In the genomic region with DNA sequence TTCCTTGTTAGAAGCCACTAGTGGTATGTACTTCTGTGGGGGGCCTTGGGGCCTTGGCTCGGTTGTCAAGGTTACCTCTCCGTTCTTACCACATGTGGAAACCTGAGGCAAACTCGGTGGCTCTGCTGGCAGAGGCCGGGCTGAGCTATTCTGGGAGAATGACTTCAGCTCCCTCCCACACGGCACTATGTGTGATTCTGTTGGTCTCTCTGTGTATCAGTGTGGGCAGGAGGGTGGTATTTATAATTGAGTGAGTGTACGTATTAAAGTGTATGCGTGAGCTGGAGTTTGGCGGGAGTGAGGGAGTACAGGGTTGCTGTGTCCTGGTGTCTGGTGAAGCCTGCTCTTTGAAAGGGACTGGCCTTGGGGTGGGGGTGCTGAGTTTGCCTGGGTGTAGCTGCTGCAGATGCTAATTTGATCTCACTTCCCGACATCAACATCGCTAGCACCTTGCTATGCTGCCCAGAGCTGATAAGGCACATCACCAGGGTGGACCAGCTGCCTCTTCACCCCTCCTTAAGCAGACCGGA, we compare ENCODE assay signal across 9 mouse cellular contexts. TPM values are rescaled to one million over a fixed set of nuclear protein-coding genes. Genes with fewer than 3 reads are reported as not detected.
DNase-seq lines count a peak whose midpoint lies in the region; TF ChIP-seq lines count a peak whose summit lies in the region.
"Had no signal": no experiment of that assay in that cellular context is flagged by ENCODE, and none has a peak within 500 bp of the region (broad histone marks: within the 10 kb centered on the region; RNA-seq: fewer than 3 reads in every experiment).

No protein-coding gene starts in this region.

- WGBS in cerebellum, adult 2 months = 44% methylated on average over 11 of the region's 11 CpGs

- H3K27ac ChIP-seq in cerebellum, adult 2 months (ENCODE audit: insufficient read depth, low read length) = no peak overlapping the region
- H3K27ac ChIP-seq in layer of hippocampus, adult 2 months = peak overlapping the region; percentile 80

- H3K27me3 ChIP-seq in cerebellum, adult 2 months (ENCODE audit: control insufficient read depth, insufficient read depth, low read length) = no peaks in the 10 kb centered on the region

- TF ChIP-seq CTCF in cerebellum, adult 2 months (IDR thresholded peaks at IDR 0.05; ENCODE audit: borderline replicate concordance, insufficient read depth, low read depth, low read length) = no peak
- TF ChIP-seq CTCF in layer of hippocampus, adult 2 months (conservative IDR thresholded peaks at IDR 0.05) = no peak

- DNase-seq in cerebellum, adult 2 months = peak; percentile 48 to 51
- no peak for DNase-seq in cerebellum, adult 18-20 months
- peak; percentile 91 for DNase-seq in right cerebral cortex, adult 18-20 months
- DNase-seq in right cerebral cortex, postnatal 4 days = no peak
- peak; percentile 72 to 90 for DNase-seq in frontal cortex, postnatal 36 days (ENCODE audit: low spot score in 2 of 2)
- peak; percentile 72 to 81 for DNase-seq in layer of hippocampus, adult 2 months (ENCODE audit: low spot score in 2 of 2)
- peak; percentile 71 for DNase-seq in lung, postnatal 36 days
- DNase-seq in retina, embryonic 14.5 days (ENCODE audit: low spot score) = no peak

- H3K4me3 ChIP-seq in cerebellum, adult 2 months (replicated peaks; ENCODE audit: insufficient read depth, low read depth, low read length) = no peak overlapping the region
- no peak overlapping the region for H3K4me3 ChIP-seq in layer of hippocampus, adult 2 months

- TF ChIP-seq POLR2A in cerebellum, adult 2 months (IDR thresholded peaks at IDR 0.05; ENCODE audit: borderline replicate concordance, insufficient read depth, low read length) = no peak

- peaks cover 38% of the 10 kb centered on the region for H3K4me1 ChIP-seq in cerebellum, adult 2 months (ENCODE audit: control insufficient read depth, insufficient read depth, low read length)

RNA-seq across cellular contexts. Expression of gene Btg2, which starts 4.1 kb away (rescaled TPM):
- polyA plus RNA-seq in cerebellum, adult 2 months (2012; rRNA removed) = 11.9 and 15.3 TPM in 2 replicates
- total RNA-seq in layer of hippocampus, adult 2 months (2021) = 10 to 100 TPM; 17.2 to 22.0 TPM

RNA-seq across cellular contexts. Expression of gene Chit1, which starts 28.0 kb away (rescaled TPM):
- not detected in 2 replicates for polyA plus RNA-seq in cerebellum, adult 2 months (2012; rRNA removed)
- under 1 TPM in 1 of 2 experiments, not detected in 1; 0.20 TPM for total RNA-seq in layer of hippocampus, adult 2 months (2021)

RNA-seq across cellular contexts. Expression of gene Fmod, which starts 46.0 kb away (rescaled TPM):
- polyA plus RNA-seq in cerebellum, adult 2 months (2012; rRNA removed) = 7.5 and 10.8 TPM in 2 replicates
- 1 to 10 TPM; 6.0 to 7.4 TPM for total RNA-seq in layer of hippocampus, adult 2 months (2021)
- total RNA-seq: neutrophil, adult 5-6 weeks had no signal

Comparison
In these comparisons a context has a peak if more than half of its experiments do, and no peak if none do; other contexts are left out.
1. DNase-seq: peak in cerebellum, adult 2 months (2 of 2), right cerebral cortex, adult 18-20 months (single experiment), frontal cortex, postnatal 36 days (2 of 2), layer of hippocampus, adult 2 months (2 of 2) and lung, postnatal 36 days (single experiment); none in cerebellum, adult 18-20 months (0 of 2), right cerebral cortex, postnatal 4 days (single experiment) and retina, embryonic 14.5 days (single experiment).